Mouse (Mus musculus): ENCODE results near the gene Tifab.

DNA sequence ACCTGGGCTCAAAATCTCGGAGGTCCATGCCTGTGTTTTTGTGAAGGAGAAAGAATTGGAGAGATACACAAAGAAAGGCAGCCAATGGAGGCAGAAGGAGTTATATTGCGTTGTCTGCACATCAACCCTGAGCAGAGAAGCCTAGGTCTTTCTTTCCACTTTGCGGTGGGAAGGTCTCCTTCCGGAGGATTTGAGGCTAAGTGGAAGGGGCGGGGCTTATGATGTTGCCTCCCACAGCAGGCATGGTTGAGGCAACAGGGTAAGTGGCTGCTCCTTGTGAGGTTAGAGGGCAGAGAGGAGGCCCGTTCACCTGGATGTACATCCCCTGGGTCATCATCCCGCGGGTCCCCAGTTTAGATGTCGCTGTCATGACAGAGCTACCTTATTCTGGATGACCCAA is 40.6 kb upstream of the Tifab start:
- TF ChIP-seq CTCF (conservative IDR thresholded peaks at IDR 0.05; ENCODE audit: insufficient read depth, insufficient read length, low read depth, low read length), result no peak
- TF ChIP-seq POLR2A (IDR thresholded peaks at IDR 0.05; ENCODE audit: low read depth, low read length), result no peak

Data from kidney, adult 2 months (tissue).